35 mouse cellular contexts compared by ENCODE assay signal in genomic region chr16:56638544-56638943, GRCm38 (mm10).
"Had no signal": no experiment of that assay in that cellular context is flagged by ENCODE, and none has a peak within 500 bp of the region (broad histone marks: within the 10 kb centered on the region; RNA-seq: fewer than 3 reads in every experiment).

No protein-coding gene starts in this region.

- H3K4me3 ChIP-seq: heart, embryonic 10.5 days; heart, embryonic 12.5 days; heart, embryonic 13.5 days; heart, embryonic 15.5 days; hindbrain, embryonic 12.5 days; hindbrain, embryonic 13.5 days; hindbrain, embryonic 15.5 days; intestine, embryonic 15.5 days; kidney, embryonic 15.5 days; layer of hippocampus, adult 2 months; left cerebral cortex, adult 2 months had no signal

- H3K9ac ChIP-seq: heart, embryonic 12.5 days; heart, embryonic 13.5 days; heart, embryonic 15.5 days; hindbrain, embryonic 12.5 days; hindbrain, embryonic 13.5 days; hindbrain, embryonic 14.5 days; hindbrain, embryonic 15.5 days; intestine, embryonic 15.5 days; kidney, embryonic 15.5 days had no signal

- ATAC-seq: hindbrain, embryonic 16.5 days; hindbrain, postnatal 0 days; inflammation-experienced regulatory T-cells, adult 6 months; intestine, embryonic 15.5 days; intestine, embryonic 16.5 days; intestine, postnatal 0 days had no signal

- DNase-seq: heart, postnatal 10 days; heart, postnatal 14 days; heart, postnatal 36 days; heart, postnatal 4 days; kidney, adult 11 months; kidney, adult 18-20 months; kidney, adult 2 months; kidney, adult 8-10 months; kidney, adult 9 months; kidney, postnatal 10 days; kidney, postnatal 14 days; kidney, postnatal 25 days; kidney, postnatal 36 days; kidney, postnatal 4 days; layer of hippocampus, adult 9-11 months; layer of hippocampus, postnatal 36 days had no signal

- H3K4me2 ChIP-seq: heart, embryonic 11.5 days; heart, embryonic 12.5 days; heart, embryonic 13.5 days; heart, embryonic 15.5 days; hindbrain, embryonic 12.5 days; hindbrain, embryonic 13.5 days; hindbrain, embryonic 14.5 days; hindbrain, embryonic 15.5 days; intestine, embryonic 15.5 days; kidney, embryonic 15.5 days had no signal

- H3K36me3 ChIP-seq: heart, embryonic 10.5 days; heart, embryonic 12.5 days; heart, embryonic 13.5 days; heart, embryonic 15.5 days; hindbrain, embryonic 12.5 days; hindbrain, embryonic 13.5 days; hindbrain, embryonic 15.5 days; intestine, embryonic 15.5 days; kidney, embryonic 15.5 days had no signal

- H3K27me3 ChIP-seq: heart, embryonic 12.5 days; heart, embryonic 13.5 days; heart, embryonic 15.5 days; hindbrain, embryonic 12.5 days; hindbrain, embryonic 13.5 days; hindbrain, embryonic 15.5 days; intestine, embryonic 15.5 days; kidney, embryonic 15.5 days had no signal

- H3K27ac ChIP-seq: heart, embryonic 10.5 days; heart, embryonic 13.5 days; heart, embryonic 15.5 days; hindbrain, embryonic 12.5 days; hindbrain, embryonic 13.5 days; hindbrain, embryonic 14.5 days; hindbrain, embryonic 15.5 days; hindbrain, postnatal 0 days; intestine, embryonic 15.5 days; kidney, embryonic 15.5 days; kidney, postnatal 0 days; layer of hippocampus, adult 2 months; left cerebral cortex, adult 2 months had no signal

- H3K4me1 ChIP-seq: heart, embryonic 10.5 days; heart, embryonic 12.5 days; heart, embryonic 13.5 days; heart, embryonic 15.5 days; hindbrain, embryonic 12.5 days; hindbrain, embryonic 13.5 days; hindbrain, embryonic 15.5 days; intestine, embryonic 15.5 days; kidney, embryonic 15.5 days had no signal

- H3K9me3 ChIP-seq: heart, embryonic 10.5 days; heart, embryonic 12.5 days; heart, embryonic 13.5 days; heart, embryonic 15.5 days; hindbrain, embryonic 12.5 days; hindbrain, embryonic 13.5 days; hindbrain, embryonic 15.5 days; intestine, embryonic 15.5 days; kidney, embryonic 15.5 days had no signal
